9 mouse cellular contexts compared by ENCODE assay signal in genomic region chr16:13130412-13130811, GRCm38 (mm10). TPM values are rescaled to one million over a fixed set of nuclear protein-coding genes. Genes with fewer than 3 reads are reported as not detected.
DNase-seq lines count a peak whose midpoint lies in the region; ATAC-seq and TF ChIP-seq lines count a peak whose summit lies in the region.
"Had no signal": no experiment of that assay in that cellular context is flagged by ENCODE, and none has a peak within 500 bp of the region (broad histone marks: within the 10 kb centered on the region; RNA-seq: fewer than 3 reads in every experiment).

No protein-coding gene starts in this region.

- ATAC-seq in inflammation-experienced regulatory T-cells, adult 6 months = no peak

- H3K4me1 ChIP-seq in spleen, adult 2 months (ENCODE audit: control insufficient read depth, insufficient read depth, insufficient read length) = no peaks in the 10 kb centered on the region
- peaks cover 2% of the 10 kb centered on the region for H3K4me1 ChIP-seq in cortical plate, adult 2 months (ENCODE audit: control insufficient read depth, insufficient read depth, low read length)
- H3K4me1 ChIP-seq: embryonic facial prominence, embryonic 12.5 days had no signal

- WGBS in spleen, adult 2 months = 87% methylated on average over 14 of the region's 14 CpGs

- no peaks in the 10 kb centered on the region for H3K27me3 ChIP-seq in spleen, adult 2 months (ENCODE audit: control insufficient read depth, insufficient read depth, low read length)
- H3K27me3 ChIP-seq: embryonic facial prominence, embryonic 12.5 days had no signal

- DNase-seq in heart, postnatal 4 days = peak; percentile 54
- no peak for DNase-seq in heart, adult 9 months (ENCODE audit: low spot score in 2 of 2)
- DNase-seq in spleen, adult 2 months (ENCODE audit: low read depth in 1 of 2, low spot score in 2 of 2) = peak in 1 of 2 experiments; percentile 19
- DNase-seq in spleen, adult 12 weeks (ENCODE audit: low spot score) = no peak
- peak; percentile 33 to 38 for DNase-seq in lung, postnatal 4 days
- DNase-seq in urinary bladder, postnatal 4 days (ENCODE audit: low spot score in 2 of 2) = no peak

- TF ChIP-seq CTCF in spleen, adult 2 months (IDR thresholded peaks at IDR 0.05; ENCODE audit: extremely low read depth, insufficient read depth, insufficient read length, insufficient replicate concordance) = peak; percentile 50; the same call in 1 of the 2 replicates
- peak; percentile 63 for TF ChIP-seq CTCF in cortical plate, adult 2 months (IDR thresholded peaks at IDR 0.05; ENCODE audit: extremely low read depth, insufficient read depth, low read length)

- TF ChIP-seq POLR2A in spleen, adult 2 months (IDR thresholded peaks at IDR 0.05; ENCODE audit: low read depth, low read length) = no peak
- no peak for TF ChIP-seq POLR2A in cortical plate, adult 2 months (IDR thresholded peaks at IDR 0.05; ENCODE audit: extremely low read depth, insufficient read depth, low read length)

- peaks cover 40% of the 10 kb centered on the region for H3K36me3 ChIP-seq in spleen, adult 2 months (ENCODE audit: control insufficient read depth, insufficient read depth, low read length)

- no peak overlapping the region for H3K4me3 ChIP-seq in spleen, adult 2 months (ENCODE audit: extremely low read depth, insufficient read depth, insufficient read length)
- no peak overlapping the region for H3K4me3 ChIP-seq in cortical plate, adult 2 months (ENCODE audit: insufficient read depth, low read length)
- H3K4me3 ChIP-seq: embryonic facial prominence, embryonic 12.5 days had no signal

- H3K27ac ChIP-seq in spleen, adult 2 months (ENCODE audit: insufficient read depth, low read length) = no peak overlapping the region
- no peak overlapping the region for H3K27ac ChIP-seq in cortical plate, adult 2 months (ENCODE audit: insufficient read depth, low read length)
- H3K27ac ChIP-seq: embryonic facial prominence, embryonic 12.5 days had no signal

RNA-seq across cellular contexts. Expression of gene Ercc4, which starts 20.9 kb away (rescaled TPM):
- total RNA-seq in heart, postnatal 4 days (2021) = 10 to 100 TPM; 10.9 to 12.3 TPM
- polyA plus RNA-seq in spleen, adult 2 months (2012; rRNA removed) = 11.1 and 13.8 TPM in 2 replicates
- 19.9 and 20.1 TPM in 2 replicates for polyA plus RNA-seq in cortical plate, adult 2 months (2012; rRNA removed)
- polyA plus RNA-seq in inflammation-experienced regulatory T-cells, adult 6 months (2017; shearing (Covaris generic)) = 10 to 100 TPM; 16.2 to 20.3 (median 16.3) TPM

Comparison
In these comparisons a context has a peak if more than half of its experiments do, and no peak if none do; other contexts are left out.
1. DNase-seq: peak in heart, postnatal 4 days (single experiment) and lung, postnatal 4 days (2 of 2); none in heart, adult 9 months (0 of 2), spleen, adult 12 weeks (single experiment) and urinary bladder, postnatal 4 days (0 of 2).